ENCODE assay signal across 13 mouse cellular contexts in the genomic region with DNA sequence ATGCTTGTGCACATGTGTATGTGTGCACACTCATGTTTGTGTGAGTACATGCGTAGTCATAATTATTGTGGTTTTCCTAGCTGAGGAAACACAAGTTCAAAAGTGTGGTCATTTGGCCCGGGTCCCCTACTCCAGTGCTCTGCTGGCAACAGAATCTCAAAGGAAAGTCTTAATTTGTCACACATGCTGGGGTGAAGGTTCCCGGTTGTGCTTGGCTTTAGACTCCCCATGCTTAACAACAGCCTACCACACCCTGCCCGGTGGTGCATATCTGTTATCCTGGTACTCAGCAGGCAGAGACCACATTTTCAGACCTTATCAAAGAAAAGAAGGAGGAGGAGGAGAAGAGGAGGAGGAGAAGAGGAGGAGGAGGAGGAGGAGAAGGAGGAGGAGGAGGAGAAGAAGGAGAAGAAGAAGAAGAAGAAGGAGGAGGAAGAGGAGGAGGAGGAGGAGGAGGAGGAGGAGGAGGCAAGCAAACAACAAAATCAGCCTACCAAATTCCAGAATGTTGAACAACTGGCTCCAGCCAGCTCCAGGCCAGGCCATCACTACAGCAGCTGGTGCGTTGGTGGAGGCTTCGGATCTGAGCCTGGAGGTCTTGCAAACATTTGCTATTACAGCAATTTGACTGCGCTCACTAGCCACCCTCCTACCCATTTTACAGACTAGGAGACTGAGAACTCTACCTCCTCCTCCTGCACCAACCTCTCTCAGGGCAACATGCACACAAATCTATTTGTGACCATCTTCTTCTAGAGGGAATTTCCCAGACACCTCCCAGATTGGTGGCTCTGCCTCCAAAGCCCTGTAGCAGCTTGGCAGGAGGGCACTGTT. TPM values are rescaled to one million over a fixed set of nuclear protein-coding genes. Genes with fewer than 3 reads are reported as not detected.
DNase-seq lines count a peak whose midpoint lies in the region; ATAC-seq lines count a peak whose summit lies in the region.
"Had no signal": no experiment of that assay in that cellular context is flagged by ENCODE, and none has a peak within 500 bp of the region (broad histone marks: within the 10 kb centered on the region; RNA-seq: fewer than 3 reads in every experiment).

No protein-coding gene starts in this region.

- ATAC-seq in cerebellum, adult (ENCODE audit: insufficient number of reproducible peaks, low FRiP score, low TSS enrichment): no peak
- ATAC-seq: CD4-positive, CD25-positive, alpha-beta regulatory T cell, adult 4 months had no signal

- peak; percentile 39 for DNase-seq in gastrocnemius, adult 18-20 months (ENCODE audit: low spot score)
- DNase-seq in gastrocnemius, adult 8-10 months (ENCODE audit: low spot score in 2 of 2): no peak
- DNase-seq in 3134 (ENCODE audit: extremely low read depth, insufficient read length, low spot score): peak; percentile 58
- DNase-seq in heart, adult 18-20 months: peak; percentile 66 to 73
- peak; percentile 33 to 53 for DNase-seq in kidney, postnatal 4 days
- DNase-seq in natural killer cell, adult 2 months (ENCODE audit: low spot score in 2 of 2): no peak
- no peak for DNase-seq in lung, postnatal 10 days

RNA-seq across cellular contexts. Expression of a gene that starts 5.5 kb away (rescaled TPM):
- total RNA-seq in gastrocnemius, adult 18-20 months (2021): not detected
- total RNA-seq in gastrocnemius, adult 8-10 months (2022): not detected
- not detected for total RNA-seq in heart, adult 18-20 months (2021)
- total RNA-seq: adrenal gland, adult 18-20 months; common myeloid progenitor, adult 5-6 weeks; left cerebral cortex, postnatal 36 days; monocyte, adult 5-6 weeks had no signal

RNA-seq across cellular contexts. Expression of a gene that starts 17.2 kb away (rescaled TPM):
- total RNA-seq in gastrocnemius, adult 18-20 months (2021): under 1 TPM in 1 of 2 experiments, not detected in 1; 0.34 TPM
- not detected for total RNA-seq in gastrocnemius, adult 8-10 months (2022)
- total RNA-seq in heart, adult 18-20 months (2021): not detected
- total RNA-seq: adrenal gland, adult 18-20 months; common myeloid progenitor, adult 5-6 weeks; left cerebral cortex, postnatal 36 days; monocyte, adult 5-6 weeks had no signal

RNA-seq across cellular contexts. Expression of a gene that starts 21.0 kb away (rescaled TPM):
- total RNA-seq in gastrocnemius, adult 18-20 months (2021): 10 to 100 TPM; 53.7 to 61.6 TPM
- 10 to 100 TPM; 42.0 to 54.1 (median 50.0) TPM for total RNA-seq in gastrocnemius, adult 8-10 months (2022)
- total RNA-seq in heart, adult 18-20 months (2021): 100 to 1,000 TPM; 153 to 170 TPM
- total RNA-seq: monocyte, adult 5-6 weeks had no signal

RNA-seq across cellular contexts. Expression of a gene that starts 38.0 kb away (rescaled TPM):
- total RNA-seq in gastrocnemius, adult 18-20 months (2021): not detected
- total RNA-seq in gastrocnemius, adult 8-10 months (2022): not detected
- total RNA-seq in heart, adult 18-20 months (2021): not detected
- total RNA-seq: adrenal gland, adult 18-20 months; common myeloid progenitor, adult 5-6 weeks; left cerebral cortex, postnatal 36 days; monocyte, adult 5-6 weeks had no signal

Comparison
In these comparisons a context has a peak if more than half of its experiments do, and no peak if none do; other contexts are left out.
1. DNase-seq: peak in gastrocnemius, adult 18-20 months (single experiment), 3134 (single experiment), heart, adult 18-20 months (2 of 2) and kidney, postnatal 4 days (2 of 2); none in gastrocnemius, adult 8-10 months (0 of 2), natural killer cell, adult 2 months (0 of 2) and lung, postnatal 10 days (single experiment).